Mouse (Mus musculus) testis, adult 2 months (tissue): ENCODE results near the gene Gm21985.

Experiments used
- CTCF ChIP-seq: fragments of 200-500 bp; IDR thresholded peaks from 2 replicates; pipeline ENCODE4 v1.5.1; 2012; ENCODE audit warnings: low read depth, mild to moderate bottlenecking, inconsistent platforms, low read length, moderate library complexity; ENCODE audit not compliant: control insufficient read depth, insufficient read depth, insufficient replicate concordance
- POLR2A ChIP-seq: fragments of 200-500 bp; IDR thresholded peaks from 2 replicates; pipeline ENCODE4 v1.6.1; 2012; ENCODE audit warnings: low read depth, mild to moderate bottlenecking, inconsistent platforms, low read length, moderate library complexity; ENCODE audit not compliant: control insufficient read depth

DNA sequence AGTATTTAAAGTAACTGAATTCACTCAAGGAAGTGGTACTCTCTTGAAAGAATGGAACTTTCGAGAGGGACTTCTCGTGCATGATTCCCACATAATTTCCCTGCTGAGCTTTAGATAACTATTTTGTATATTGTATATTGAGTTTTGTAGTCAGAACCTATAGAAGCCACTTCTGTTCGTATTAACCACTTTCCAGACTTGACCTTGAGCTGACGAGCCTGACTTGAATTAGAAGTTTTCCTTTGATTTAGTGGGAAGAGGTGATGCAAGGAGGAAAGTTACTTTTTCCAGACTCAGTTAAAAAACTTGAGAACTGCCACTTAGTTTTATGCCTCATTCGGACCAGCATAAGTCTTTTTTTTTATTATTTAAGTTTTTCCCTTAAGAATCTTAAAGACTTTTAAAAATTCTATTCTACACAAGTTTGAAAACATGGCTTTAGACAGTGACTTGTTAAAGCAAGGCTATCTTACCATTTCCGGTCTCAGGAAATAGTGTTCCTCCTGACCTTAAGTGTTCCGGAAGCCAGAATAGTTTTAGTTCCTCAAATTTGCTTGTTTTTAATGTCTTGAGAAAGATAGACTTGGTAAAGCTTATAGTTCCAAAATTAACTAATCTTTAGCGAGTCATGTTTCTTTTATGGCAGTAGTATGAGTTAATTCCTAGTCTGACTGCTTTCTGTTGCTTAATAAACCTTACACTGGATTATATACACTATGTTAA is 1.6 kb downstream of the Gm21985 start:
- TF ChIP-seq POLR2A (no peak), CTCF (no peak)
